Mouse (Mus musculus) small intestine, adult 2 months (tissue): Measurements from ENCODE around the gene Iba57.

Experiments
- CTCF ChIP-seq: fragments of 200-500 bp; IDR thresholded peaks from 2 replicates; pipeline ENCODE4 v1.5.1; 2012; ENCODE audit warnings: low read depth, mild to moderate bottlenecking, control low read depth, inconsistent platforms, low read length, moderate library complexity, mixed read lengths; ENCODE audit not compliant: insufficient replicate concordance, insufficient read length; ENCODE audit errors: extremely low read depth
- POLR2A ChIP-seq: fragments of 200-500 bp; IDR thresholded peaks from 2 replicates; pipeline ENCODE4 v1.6.1; 2012; ENCODE audit warnings: low read depth, mild to moderate bottlenecking, control low read depth, inconsistent platforms, low read length, moderate library complexity

DNA sequence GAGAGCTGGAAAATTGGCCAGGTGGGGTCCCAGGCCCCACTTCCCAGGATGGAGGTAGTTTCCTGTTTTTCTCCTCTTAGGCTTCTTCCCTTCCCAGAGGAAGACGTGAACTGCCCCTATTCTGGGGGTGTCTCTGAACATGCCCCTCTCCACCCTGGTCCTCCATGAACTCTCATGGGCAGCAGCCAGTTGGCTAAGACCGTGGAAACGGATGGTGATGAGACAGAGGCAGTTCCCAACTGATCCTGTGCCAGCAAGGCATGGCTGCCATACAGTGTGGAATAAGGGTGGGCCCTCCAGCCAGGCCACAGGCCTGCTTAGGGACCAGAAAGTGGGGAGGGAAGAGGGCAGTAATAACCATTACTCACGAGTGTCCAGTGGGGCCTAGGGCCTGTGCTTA is 7.0 kb upstream of the Iba57 start:
- no peak for TF ChIP-seq POLR2A
- TF ChIP-seq CTCF, result no peak
